Mouse (Mus musculus) ES-E14 (cell line): ENCODE measurements around the gene Ppip5k1.

Experiments used
- CHD2 ChIP-seq: IDR thresholded peaks from 2 replicates; pipeline ENCODE4 v1.6.1; 2014; ENCODE audit warnings: mild to moderate bottlenecking, low read depth, low read length, inconsistent platforms
- MAFK ChIP-seq: IDR thresholded peaks from 2 replicates; pipeline ENCODE4 v1.6.1; 2014; ENCODE audit warnings: mild to moderate bottlenecking, low read depth, low read length, inconsistent platforms; ENCODE audit not compliant: insufficient read depth

DNA sequence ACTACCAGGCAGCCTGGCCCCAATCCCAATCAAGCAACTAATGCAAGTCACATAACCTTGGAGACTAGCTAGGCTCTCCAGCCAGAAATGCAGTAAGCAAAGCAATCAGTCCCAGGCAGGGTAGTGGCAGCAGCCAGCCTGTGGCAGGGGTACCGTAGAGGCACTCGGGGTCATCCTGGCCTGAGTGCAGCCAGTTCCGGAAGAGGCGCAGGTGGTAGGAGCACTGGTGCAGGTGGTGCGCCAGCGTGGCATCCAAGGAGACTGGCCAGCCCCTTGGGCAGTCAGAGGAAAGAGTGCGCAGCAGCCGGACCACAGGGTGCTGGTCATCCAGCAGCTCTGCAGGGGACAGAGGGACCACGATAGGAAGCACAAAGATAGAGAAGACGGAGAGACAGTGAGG lies 32.2 kb downstream of the Ppip5k1 start:
- TF ChIP-seq MAFK: no peak
- no peak for TF ChIP-seq CHD2
